Mouse (Mus musculus): ENCODE measurements around the gene Adgre5. TPM values are rescaled to one million over a fixed set of nuclear protein-coding genes. Genes with fewer than 3 reads are reported as not detected.
A peak's percentile ranks its signal among the peaks of the same experiment; 100 is the strongest.

The Adgre5 gene
- 46.1 and 52.6 TPM in 2 replicates for polyA plus RNA-seq (2015; fragmentation: Nextera tagmentation; extraction: Ambion mirVana)

GRCm38 (mm10) chr8:83740976-83741741, at the start of gene Adgre5:
Gene Adgre5, minus strand, starts transcription at chr8:83741326.
- no peaks in the 10 kb centered on the region for H3K9me3 ChIP-seq
- peak; percentile 55 for ATAC-seq (ENCODE audit: insufficient number of reproducible peaks, low FRiP score, low TSS enrichment, low read depth)
- 2% methylated on average over 52 of the region's 56 CpGs for WGBS

GRCm38 (mm10) chr8:83789826-83790225, 48.7 kb upstream of the Adgre5 start:
- H3K4me2 ChIP-seq, result no peak overlapping the region
- 76% methylated on average over 4 of the region's 4 CpGs for WGBS
- H3K4me3 ChIP-seq, result no peak overlapping the region
- H3K27me3 ChIP-seq, result no peaks in the 10 kb centered on the region
- H3K27ac ChIP-seq, result no peak overlapping the region
- ATAC-seq (ENCODE audit: insufficient number of reproducible peaks, low FRiP score, low TSS enrichment, low read depth), result no peak
- H3K4me1 ChIP-seq, result no peaks in the 10 kb centered on the region
- no peak overlapping the region for H3K9ac ChIP-seq
- H3K9me3 ChIP-seq, result no peaks in the 10 kb centered on the region
- H3K36me3 ChIP-seq, result no peaks in the 10 kb centered on the region

More at GRCm38 (mm10) chr8:83740976-83741741, at the start of gene Adgre5:
- Histone ChIP-seq H3K36me3 (no peaks in the 10 kb centered on the region), H3K9ac (peak within 1 kb of the TSS; percentile 58), H3K27ac (peak within 1 kb of the TSS; percentile 81), H3K4me1 (peaks cover 47% of the 10 kb centered on the region), H3K4me3 (peak within 1 kb of the TSS; percentile 59), H3K27me3 (no peaks in the 10 kb centered on the region), H3K4me2 (peak within 1 kb of the TSS; percentile 92)

DNA sequence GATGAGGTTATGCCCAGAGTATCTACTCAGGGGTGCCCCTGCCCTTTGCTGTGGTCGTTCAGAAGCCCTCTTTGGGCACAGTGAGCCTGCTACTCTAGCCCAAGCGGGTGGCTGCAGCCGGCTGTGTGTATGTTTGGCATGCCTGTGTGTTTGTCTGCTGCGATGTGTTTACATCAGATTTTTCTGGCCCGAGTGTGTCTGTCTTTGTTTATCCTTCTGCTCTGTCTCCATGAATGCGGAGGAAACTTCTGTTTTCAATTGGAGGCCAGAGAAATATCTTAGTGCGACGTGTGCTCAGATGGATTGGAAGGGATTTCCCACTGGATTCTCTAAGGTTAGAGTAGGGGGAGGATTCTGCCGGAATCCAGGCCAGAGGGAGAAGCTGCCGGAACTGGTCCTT, 43.9 kb upstream of the Adgre5 start:
- Histone ChIP-seq H3K9me3 (no peaks in the 10 kb centered on the region), H3K4me3 (no peak overlapping the region), H3K27ac (no peak overlapping the region), H3K27me3 (no peaks in the 10 kb centered on the region), H3K4me2 (no peak overlapping the region), H3K36me3 (no peaks in the 10 kb centered on the region), H3K9ac (no peak overlapping the region), H3K4me1 (peaks cover 6% of the 10 kb centered on the region)
- 51% methylated on average over 10 of the region's 10 CpGs for WGBS
- ATAC-seq (ENCODE audit: insufficient number of reproducible peaks, low FRiP score, low TSS enrichment, low read depth), result no peak

DNA sequence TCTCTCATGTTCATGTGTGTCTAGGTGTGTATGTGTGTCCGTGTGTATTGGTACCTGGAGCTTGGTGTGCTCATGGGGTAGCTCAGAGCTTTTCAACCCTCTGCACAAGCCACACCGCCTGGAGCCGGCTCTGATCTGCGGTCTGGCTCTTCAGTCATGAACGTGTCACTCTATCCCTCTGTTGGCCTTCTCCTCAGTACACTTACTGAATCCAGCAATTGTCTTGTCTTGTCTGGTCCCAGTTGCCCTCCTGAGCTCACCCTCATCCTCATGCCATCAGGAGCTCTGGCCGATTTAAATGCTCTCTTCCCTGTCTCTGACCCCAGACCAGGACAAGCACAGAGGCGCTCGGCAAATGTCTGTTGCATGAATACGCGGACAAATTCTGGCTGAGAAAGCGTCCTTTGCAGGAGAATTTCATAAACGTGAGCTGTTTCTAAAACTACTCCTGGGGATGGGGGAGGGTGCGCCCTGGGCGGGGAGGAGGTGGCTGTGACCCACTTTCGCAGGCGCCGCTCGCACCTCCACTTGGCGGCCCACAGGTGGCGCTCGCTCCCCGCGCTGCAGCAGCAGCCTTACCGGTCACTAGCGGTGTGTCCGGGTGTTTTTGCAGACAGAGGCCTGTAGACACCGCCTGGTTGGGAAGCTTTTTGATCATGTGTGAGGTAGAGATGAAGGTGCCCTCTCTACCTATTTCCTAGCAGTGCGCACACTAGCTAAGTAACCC, 41.9 kb upstream of the Adgre5 start:
- Histone ChIP-seq H3K9ac (no peak overlapping the region), H3K27ac (no peak overlapping the region), H3K9me3 (no peaks in the 10 kb centered on the region), H3K36me3 (no peaks in the 10 kb centered on the region), H3K27me3 (no peaks in the 10 kb centered on the region), H3K4me2 (peak overlapping the region; percentile 33; the same call in 1 of the 2 replicates), H3K4me1 (peaks cover 6% of the 10 kb centered on the region), H3K4me3 (no peak overlapping the region)
- ATAC-seq (ENCODE audit: insufficient number of reproducible peaks, low FRiP score, low TSS enrichment, low read depth), result peak; percentile 20; the same call in 1 of the 2 replicates
- WGBS, result 14% methylated on average over 28 of the region's 28 CpGs

GRCm38 (mm10) chr8:83779610-83780009, 38.5 kb upstream of the Adgre5 start:
- 54% methylated on average over 5 of the region's 5 CpGs for WGBS
- Histone ChIP-seq H3K27me3 (no peaks in the 10 kb centered on the region), H3K4me1 (peaks cover 6% of the 10 kb centered on the region), H3K36me3 (no peaks in the 10 kb centered on the region), H3K27ac (no peak overlapping the region), H3K9me3 (no peaks in the 10 kb centered on the region), H3K4me2 (no peak overlapping the region), H3K4me3 (no peak overlapping the region), H3K9ac (no peak overlapping the region)
- no peak for ATAC-seq (ENCODE audit: insufficient number of reproducible peaks, low FRiP score, low TSS enrichment, low read depth)

DNA sequence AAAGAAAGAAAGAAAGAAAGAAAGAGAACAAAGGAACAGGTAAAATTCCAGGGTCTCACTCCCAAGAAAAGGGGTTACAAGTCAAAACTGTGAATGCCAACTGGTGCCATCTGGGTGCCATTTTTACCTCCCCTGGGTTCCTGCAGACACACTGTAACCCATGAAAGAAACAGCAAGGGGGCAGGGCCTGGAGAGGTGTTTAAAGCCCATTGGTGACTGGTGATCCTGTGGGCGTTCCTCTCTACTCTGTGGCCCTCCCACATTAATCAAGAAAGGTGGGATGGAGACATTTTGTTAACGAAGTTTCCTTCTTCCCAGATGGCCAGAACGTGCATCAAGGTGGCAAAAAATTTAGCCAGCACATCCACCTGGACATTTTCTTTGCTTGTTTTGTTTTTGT, 36.9 kb upstream of the Adgre5 start:
- Histone ChIP-seq H3K4me3 (no peak overlapping the region), H3K27ac (no peak overlapping the region), H3K27me3 (no peaks in the 10 kb centered on the region), H3K36me3 (no peaks in the 10 kb centered on the region), H3K9ac (no peak overlapping the region), H3K9me3 (no peaks in the 10 kb centered on the region), H3K4me1 (peaks cover 6% of the 10 kb centered on the region), H3K4me2 (no peak overlapping the region)
- no peak for ATAC-seq (ENCODE audit: insufficient number of reproducible peaks, low FRiP score, low TSS enrichment, low read depth)
- 61% methylated on average over 3 of the region's 3 CpGs for WGBS

DNA sequence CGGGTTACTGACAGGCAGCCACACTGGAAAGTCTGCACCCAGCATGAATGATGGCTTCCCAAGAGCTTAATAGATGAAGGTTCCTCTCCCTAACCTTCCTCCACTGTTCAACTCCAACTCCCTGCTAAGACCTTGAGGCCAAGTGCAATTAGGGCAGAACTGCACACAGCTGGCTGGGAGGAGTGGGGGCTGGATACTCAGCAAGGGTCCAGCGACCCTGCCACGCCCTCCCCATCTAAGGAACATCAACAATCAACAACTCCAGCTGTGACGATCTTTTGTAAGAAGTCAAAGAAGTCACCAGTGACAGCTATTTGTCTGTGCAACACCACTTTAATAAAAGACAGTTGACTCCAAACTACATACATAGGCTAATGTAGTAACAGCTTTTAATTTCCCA, 35.5 kb upstream of the Adgre5 start:
- Histone ChIP-seq H3K4me3 (no peak overlapping the region), H3K36me3 (no peaks in the 10 kb centered on the region), H3K27ac (no peak overlapping the region), H3K9ac (no peak overlapping the region), H3K9me3 (no peaks in the 10 kb centered on the region), H3K4me1 (peaks cover 10% of the 10 kb centered on the region), H3K4me2 (no peak overlapping the region), H3K27me3 (no peaks in the 10 kb centered on the region)
- ATAC-seq (ENCODE audit: insufficient number of reproducible peaks, low FRiP score, low TSS enrichment, low read depth), result no peak
- 44% methylated on average over 4 of the region's 4 CpGs for WGBS

- Histone ChIP-seq H3K4me1 (peaks cover 10% of the 10 kb centered on the region), H3K4me2 (no peak overlapping the region), H3K27me3 (no peaks in the 10 kb centered on the region), H3K9me3 (no peaks in the 10 kb centered on the region), H3K27ac (no peak overlapping the region), H3K4me3 (no peak overlapping the region), H3K9ac (no peak overlapping the region), H3K36me3 (no peaks in the 10 kb centered on the region)
- ATAC-seq (ENCODE audit: insufficient number of reproducible peaks, low FRiP score, low TSS enrichment, low read depth), result no peak
- 41% methylated on average over 2 of the region's 2 CpGs for WGBS
Measured at GRCm38 (mm10) chr8:83774221-83774620, 33.1 kb upstream of the Adgre5 start.

- Histone ChIP-seq H3K27ac (no peak overlapping the region), H3K9ac (no peak overlapping the region), H3K36me3 (no peaks in the 10 kb centered on the region), H3K9me3 (no peaks in the 10 kb centered on the region), H3K4me2 (peak overlapping the region; percentile 66), H3K27me3 (no peaks in the 10 kb centered on the region), H3K4me1 (peaks cover 10% of the 10 kb centered on the region), H3K4me3 (peak overlapping the region; percentile 33; the same call in 1 of the 2 replicates)
- no peak for ATAC-seq (ENCODE audit: insufficient number of reproducible peaks, low FRiP score, low TSS enrichment, low read depth)
- WGBS, result 42% methylated on average over 6 of the region's 6 CpGs
Measured at GRCm38 (mm10) chr8:83773452-83773846, 32.3 kb upstream of the Adgre5 start.

GRCm38 (mm10) chr8:83772701-83773451, 31.8 kb upstream of the Adgre5 start:
- peaks cover 10% of the 10 kb centered on the region for H3K4me1 ChIP-seq
- 0 out of 2 replicates have a peak, but pooled peaks have one; percentile 20 for ATAC-seq (ENCODE audit: insufficient number of reproducible peaks, low FRiP score, low TSS enrichment, low read depth)
- H3K27me3 ChIP-seq, result no peaks in the 10 kb centered on the region
- no peaks in the 10 kb centered on the region for H3K9me3 ChIP-seq
- no peaks in the 10 kb centered on the region for H3K36me3 ChIP-seq
- peak overlapping the region; percentile 66 for H3K4me2 ChIP-seq
- no peak overlapping the region for H3K9ac ChIP-seq
- H3K27ac ChIP-seq, result no peak overlapping the region
- 11% methylated on average over 24 of the region's 25 CpGs for WGBS
- H3K4me3 ChIP-seq, result peak overlapping the region; percentile 33

GRCm38 (mm10) chr8:83771791-83772190, 30.7 kb upstream of the Adgre5 start:
- ATAC-seq (ENCODE audit: insufficient number of reproducible peaks, low FRiP score, low TSS enrichment, low read depth), result no peak
- Histone ChIP-seq H3K27me3 (no peaks in the 10 kb centered on the region), H3K9me3 (no peaks in the 10 kb centered on the region), H3K36me3 (no peaks in the 10 kb centered on the region), H3K4me1 (peaks cover 10% of the 10 kb centered on the region), H3K4me3 (no peak overlapping the region), H3K27ac (no peak overlapping the region), H3K4me2 (no peak overlapping the region), H3K9ac (no peak overlapping the region)
- WGBS, result 41% methylated on average over 4 of the region's 4 CpGs
